Mouse (Mus musculus): ENCODE measurements around the gene Hoga1. TPM values are rescaled to one million over a fixed set of nuclear protein-coding genes. Genes with fewer than 3 reads are reported as not detected.

Hoga1 gene
- polyA plus RNA-seq, 1 experiment from 2014 or later, result 1.3 TPM

- no peak overlapping the region for H3K4me3 ChIP-seq (replicated peaks; ENCODE audit: low read depth, low read length)
- WGBS, result 81% methylated on average over 6 of the region's 6 CpGs
These were observed 8.8 kb downstream of the Hoga1 start for GRCm38 (mm10) chr19:42054255-42054654.

GRCm38 (mm10) chr19:42055881-42056280 lies 10.5 kb downstream of the Hoga1 start:
- Histone ChIP-seq H3K9me3 (ENCODE audit: control insufficient read depth, low read length) (no peaks in the 10 kb centered on the region), H3K4me2 (ENCODE audit: low read length) (no peak overlapping the region), H3K9ac (replicated peaks; ENCODE audit: low read length) (no peak overlapping the region), H3K27me3 (ENCODE audit: control insufficient read depth, insufficient read depth, low read length) (no peaks in the 10 kb centered on the region), H3K36me3 (ENCODE audit: control insufficient read depth, insufficient read depth, low read length) (no peaks in the 10 kb centered on the region), H3K27ac (replicated peaks; ENCODE audit: low read depth, low read length) (no peak overlapping the region), H3K4me3 (replicated peaks; ENCODE audit: low read depth, low read length) (no peak overlapping the region), H3K4me1 (ENCODE audit: control insufficient read depth, insufficient read depth, low read length) (no peaks in the 10 kb centered on the region)
- DNase-seq (no peak), ATAC-seq (ENCODE audit: low FRiP score, low TSS enrichment) (no peak)
- WGBS, result 90% methylated on average over 2 of the region's 2 CpGs

More at GRCm38 (mm10) chr19:42054255-42054654, 8.8 kb downstream of the Hoga1 start:
- Histone ChIP-seq H3K9ac (replicated peaks; ENCODE audit: low read length) (no peak overlapping the region), H3K4me1 (ENCODE audit: control insufficient read depth, insufficient read depth, low read length) (no peaks in the 10 kb centered on the region), H3K27ac (replicated peaks; ENCODE audit: low read depth, low read length) (no peak overlapping the region), H3K36me3 (ENCODE audit: control insufficient read depth, insufficient read depth, low read length) (no peaks in the 10 kb centered on the region), H3K9me3 (ENCODE audit: control insufficient read depth, low read length) (no peaks in the 10 kb centered on the region), H3K27me3 (ENCODE audit: control insufficient read depth, insufficient read depth, low read length) (no peaks in the 10 kb centered on the region), H3K4me2 (ENCODE audit: low read length) (no peak overlapping the region)
- ATAC-seq (ENCODE audit: low FRiP score, low TSS enrichment) (no peak), DNase-seq (no peak)

GRCm38 (mm10) chr19:42056719-42057409 lies 11.5 kb downstream of the Hoga1 start:
- Histone ChIP-seq H3K27ac (replicated peaks; ENCODE audit: low read depth, low read length) (no peak overlapping the region), H3K4me2 (ENCODE audit: low read length) (no peak overlapping the region), H3K9me3 (ENCODE audit: control insufficient read depth, low read length) (no peaks in the 10 kb centered on the region), H3K4me3 (replicated peaks; ENCODE audit: low read depth, low read length) (no peak overlapping the region), H3K4me1 (ENCODE audit: control insufficient read depth, insufficient read depth, low read length) (no peaks in the 10 kb centered on the region), H3K36me3 (ENCODE audit: control insufficient read depth, insufficient read depth, low read length) (no peaks in the 10 kb centered on the region), H3K9ac (replicated peaks; ENCODE audit: low read length) (no peak overlapping the region), H3K27me3 (ENCODE audit: control insufficient read depth, insufficient read depth, low read length) (no peaks in the 10 kb centered on the region)
- DNase-seq, result no peak
- ATAC-seq (ENCODE audit: low FRiP score, low TSS enrichment), result no peak
- 85% methylated on average over 6 of the region's 6 CpGs for WGBS

DNA sequence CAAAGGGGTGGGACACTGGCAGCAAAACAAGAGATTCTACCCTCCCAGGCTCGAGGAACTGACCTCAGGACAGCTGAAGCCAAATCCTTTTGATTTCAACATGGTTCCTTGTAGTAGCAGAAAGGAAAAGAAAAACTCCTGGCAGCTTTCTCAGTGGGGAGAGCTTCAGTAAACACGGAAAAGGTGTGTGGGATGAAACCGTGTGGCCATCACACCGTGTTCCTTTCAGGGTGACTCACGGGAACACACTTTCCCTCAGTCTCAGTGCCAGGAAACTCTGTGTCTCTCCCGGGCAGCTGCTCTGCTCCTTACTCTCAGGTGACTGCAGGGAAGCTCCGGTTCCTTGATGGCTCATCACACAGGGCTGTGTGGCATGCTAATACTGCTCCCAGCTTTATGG lies 13.0 kb downstream of the Hoga1 start:
- DNase-seq (no peak), ATAC-seq (ENCODE audit: low FRiP score, low TSS enrichment) (no peak)
- no peak overlapping the region for H3K27ac ChIP-seq (replicated peaks; ENCODE audit: low read depth, low read length)
- 75% methylated on average over 7 of the region's 7 CpGs for WGBS
- no peaks in the 10 kb centered on the region for H3K9me3 ChIP-seq (ENCODE audit: control insufficient read depth, low read length)
- no peak overlapping the region for H3K4me3 ChIP-seq (replicated peaks; ENCODE audit: low read depth, low read length)
- H3K36me3 ChIP-seq (ENCODE audit: control insufficient read depth, insufficient read depth, low read length), result no peaks in the 10 kb centered on the region
- H3K27me3 ChIP-seq (ENCODE audit: control insufficient read depth, insufficient read depth, low read length), result no peaks in the 10 kb centered on the region
- no peak overlapping the region for H3K9ac ChIP-seq (replicated peaks; ENCODE audit: low read length)
- H3K4me1 ChIP-seq (ENCODE audit: control insufficient read depth, insufficient read depth, low read length), result no peaks in the 10 kb centered on the region
- no peak overlapping the region for H3K4me2 ChIP-seq (ENCODE audit: low read length)

- no peak for ATAC-seq (ENCODE audit: low FRiP score, low TSS enrichment)
- no peaks in the 10 kb centered on the region for H3K36me3 ChIP-seq (ENCODE audit: control insufficient read depth, insufficient read depth, low read length)
- H3K27me3 ChIP-seq (ENCODE audit: control insufficient read depth, insufficient read depth, low read length), result no peaks in the 10 kb centered on the region
- H3K4me3 ChIP-seq (replicated peaks; ENCODE audit: low read depth, low read length), result no peak overlapping the region
- H3K4me1 ChIP-seq (ENCODE audit: control insufficient read depth, insufficient read depth, low read length), result no peaks in the 10 kb centered on the region
- no peak overlapping the region for H3K27ac ChIP-seq (replicated peaks; ENCODE audit: low read depth, low read length)
- no peaks in the 10 kb centered on the region for H3K9me3 ChIP-seq (ENCODE audit: control insufficient read depth, low read length)
- no peak overlapping the region for H3K9ac ChIP-seq (replicated peaks; ENCODE audit: low read length)
- no peak overlapping the region for H3K4me2 ChIP-seq (ENCODE audit: low read length)
- WGBS, result 94% methylated on average over 7 of the region's 7 CpGs
- no peak for DNase-seq
These were observed 16.0 kb downstream of the Hoga1 start for GRCm38 (mm10) chr19:42061443-42061842.

DNA sequence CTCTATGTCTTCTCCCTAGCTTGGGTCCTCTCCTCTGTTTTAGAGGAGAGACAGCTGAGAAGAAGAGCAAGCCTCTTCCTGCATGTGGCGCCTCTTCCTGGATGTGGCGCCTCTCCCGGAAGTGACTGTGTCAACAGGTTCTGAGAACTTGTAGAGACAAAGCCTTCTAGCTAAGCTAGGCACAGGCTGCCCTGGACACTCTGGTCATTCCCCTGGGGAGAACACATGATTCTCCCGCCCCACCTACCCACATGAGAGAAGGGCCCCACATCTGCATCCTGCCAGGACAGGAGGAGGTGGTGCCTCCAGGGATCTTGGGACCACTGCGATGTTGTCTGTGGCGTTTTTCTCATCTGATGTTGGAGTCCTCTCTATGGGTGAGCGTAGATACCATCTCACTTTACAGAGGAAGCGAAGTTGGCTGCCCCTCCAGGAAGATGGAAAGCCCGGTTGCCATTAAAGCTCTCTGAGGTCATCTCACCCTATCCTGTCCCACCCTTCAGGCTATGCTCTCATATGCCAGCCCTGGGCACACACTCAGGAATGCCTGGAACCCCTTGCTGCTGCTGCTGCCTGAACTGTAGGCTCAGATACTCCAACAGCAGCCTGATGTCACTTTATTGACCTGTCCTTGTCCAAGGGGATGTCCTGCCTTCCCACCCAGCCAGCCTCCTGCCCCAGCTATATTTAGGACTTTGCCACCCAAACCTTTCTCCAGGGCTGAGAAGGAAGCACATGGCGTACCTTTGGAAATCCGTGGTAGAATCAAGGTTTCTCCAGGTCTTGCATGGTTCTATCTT lies 23.2 kb downstream of the Hoga1 start:
- ATAC-seq (ENCODE audit: low FRiP score, low TSS enrichment), result no peak
- DNase-seq, result no peak

GRCm38 (mm10) chr19:42069241-42069525 lies 23.8 kb downstream of the Hoga1 start:
- WGBS, result 51% methylated on average over 6 of the region's 6 CpGs
- no peaks in the 10 kb centered on the region for H3K27me3 ChIP-seq (ENCODE audit: control insufficient read depth, insufficient read depth, low read length)
- ATAC-seq (ENCODE audit: low FRiP score, low TSS enrichment) (no peak), DNase-seq (peak; percentile 67)
- H3K9me3 ChIP-seq (ENCODE audit: control insufficient read depth, low read length), result no peaks in the 10 kb centered on the region
- H3K4me2 ChIP-seq (ENCODE audit: low read length), result no peak overlapping the region
- no peaks in the 10 kb centered on the region for H3K4me1 ChIP-seq (ENCODE audit: control insufficient read depth, insufficient read depth, low read length)
- no peak overlapping the region for H3K27ac ChIP-seq (replicated peaks; ENCODE audit: low read depth, low read length)
- no peak overlapping the region for H3K9ac ChIP-seq (replicated peaks; ENCODE audit: low read length)
- peaks cover 10% of the 10 kb centered on the region; the same call in 1 of the 2 replicates for H3K36me3 ChIP-seq (ENCODE audit: control insufficient read depth, insufficient read depth, low read length)
- H3K4me3 ChIP-seq (replicated peaks; ENCODE audit: low read depth, low read length), result no peak overlapping the region

More for the DNA sequence above, 23.2 kb downstream of the Hoga1 start:
- WGBS, result 87% methylated on average over 11 of the region's 11 CpGs
- Histone ChIP-seq H3K4me1 (ENCODE audit: control insufficient read depth, insufficient read depth, low read length) (no peaks in the 10 kb centered on the region), H3K9ac (replicated peaks; ENCODE audit: low read length) (no peak overlapping the region), H3K4me2 (ENCODE audit: low read length) (no peak overlapping the region), H3K4me3 (replicated peaks; ENCODE audit: low read depth, low read length) (no peak overlapping the region), H3K36me3 (ENCODE audit: control insufficient read depth, insufficient read depth, low read length) (0 out of 2 replicates have a peak, but pooled peaks cover 6% of the 10 kb centered on the region), H3K27me3 (ENCODE audit: control insufficient read depth, insufficient read depth, low read length) (no peaks in the 10 kb centered on the region), H3K27ac (replicated peaks; ENCODE audit: low read depth, low read length) (no peak overlapping the region), H3K9me3 (ENCODE audit: control insufficient read depth, low read length) (no peaks in the 10 kb centered on the region)

GRCm38 (mm10) chr19:42071221-42071620 lies 25.8 kb downstream of the Hoga1 start:
- no peaks in the 10 kb centered on the region for H3K9me3 ChIP-seq (ENCODE audit: control insufficient read depth, low read length)
- H3K27me3 ChIP-seq (ENCODE audit: control insufficient read depth, insufficient read depth, low read length), result no peaks in the 10 kb centered on the region
- H3K4me3 ChIP-seq (replicated peaks; ENCODE audit: low read depth, low read length), result no peak overlapping the region
- no peak overlapping the region for H3K27ac ChIP-seq (replicated peaks; ENCODE audit: low read depth, low read length)
- H3K4me2 ChIP-seq (ENCODE audit: low read length), result no peak overlapping the region
- WGBS, result 82% methylated on average over 7 of the region's 7 CpGs
- ATAC-seq (ENCODE audit: low FRiP score, low TSS enrichment), result no peak
- DNase-seq, result no peak
- no peaks in the 10 kb centered on the region for H3K4me1 ChIP-seq (ENCODE audit: control insufficient read depth, insufficient read depth, low read length)
- no peak overlapping the region for H3K9ac ChIP-seq (replicated peaks; ENCODE audit: low read length)
- peaks cover 30% of the 10 kb centered on the region for H3K36me3 ChIP-seq (ENCODE audit: control insufficient read depth, insufficient read depth, low read length)

All from midbrain, embryonic 14.5 days (tissue).